Mouse (Mus musculus): Measurements from ENCODE around the gene Naif1.

Naif1 gene

GRCm38 (mm10) chr2:32427720-32428119, 22.5 kb upstream of the Naif1 start:
- no peak for DNase-seq (ENCODE audit: low read depth, low spot score)

- DNase-seq (ENCODE audit: low read depth, low spot score) = no peak
Measured at GRCm38 (mm10) chr2:32428262-32428722, 22.0 kb upstream of the Naif1 start.

GRCm38 (mm10) chr2:32429215-32429891, 20.9 kb upstream of the Naif1 start:
- no peak for DNase-seq (ENCODE audit: low read depth, low spot score)

- DNase-seq (ENCODE audit: low read depth, low spot score) = peak; percentile 65
Measured at GRCm38 (mm10) chr2:32430701-32431676, 19.3 kb upstream of the Naif1 start.

GRCm38 (mm10) chr2:32436686-32437372, 13.4 kb upstream of the Naif1 start:
- no peak for DNase-seq (ENCODE audit: low read depth, low spot score)

GRCm38 (mm10) chr2:32437612-32438166, 12.6 kb upstream of the Naif1 start:
- DNase-seq (ENCODE audit: low read depth, low spot score) = no peak

GRCm38 (mm10) chr2:32438733-32439132, 11.5 kb upstream of the Naif1 start:
- DNase-seq (ENCODE audit: low read depth, low spot score) = no peak

- DNase-seq (ENCODE audit: low read depth, low spot score) = no peak
Measured at GRCm38 (mm10) chr2:32439177-32439576, 11.1 kb upstream of the Naif1 start.

- DNase-seq (ENCODE audit: low read depth, low spot score) = no peak
Measured at GRCm38 (mm10) chr2:32440164-32440563, 10.1 kb upstream of the Naif1 start.

GRCm38 (mm10) chr2:32440632-32441031, 9.6 kb upstream of the Naif1 start:
- no peak for DNase-seq (ENCODE audit: low read depth, low spot score)

GRCm38 (mm10) chr2:32441550-32441949, 8.7 kb upstream of the Naif1 start:
- DNase-seq (ENCODE audit: low read depth, low spot score) = no peak

- DNase-seq (ENCODE audit: low read depth, low spot score) = no peak
Measured at GRCm38 (mm10) chr2:32445535-32445934, 4.7 kb upstream of the Naif1 start.

GRCm38 (mm10) chr2:32447264-32447936, 2.9 kb upstream of the Naif1 start:
- DNase-seq (ENCODE audit: low read depth, low spot score) = no peak

GRCm38 (mm10) chr2:32448480-32448879, 1.8 kb upstream of the Naif1 start:
- no peak for DNase-seq (ENCODE audit: low read depth, low spot score)

GRCm38 (mm10) chr2:32450881-32451844, 906 bp downstream of the Naif1 start, which contains the start of gene Slc25a25:
Gene Slc25a25 (minus strand): TSS chr2:32451445.
- DNase-seq (ENCODE audit: low read depth, low spot score) = peak; percentile 92

- peak; percentile 98 for DNase-seq (ENCODE audit: low read depth, low spot score)
Measured at GRCm38 (mm10) chr2:32451870-32452372, 1.7 kb downstream of the Naif1 start.

GRCm38 (mm10) chr2:32452441-32452971, 2.2 kb downstream of the Naif1 start:
- DNase-seq (ENCODE audit: low read depth, low spot score) = no peak

GRCm38 (mm10) chr2:32453641-32454303, 3.5 kb downstream of the Naif1 start:
- DNase-seq (ENCODE audit: low read depth, low spot score) = no peak

- no peak for DNase-seq (ENCODE audit: low read depth, low spot score)
Measured at GRCm38 (mm10) chr2:32454633-32455032, 4.4 kb downstream of the Naif1 start.

Data from retina, adult 2 months (tissue).